Mouse (Mus musculus): Measurements from ENCODE around the gene Gm49358. TPM values are rescaled to one million over a fixed set of nuclear protein-coding genes. Genes with fewer than 3 reads are reported as not detected.

Gm49358 gene
- polyA plus RNA-seq, 1 experiment from 2014 or later = not detected

DNA sequence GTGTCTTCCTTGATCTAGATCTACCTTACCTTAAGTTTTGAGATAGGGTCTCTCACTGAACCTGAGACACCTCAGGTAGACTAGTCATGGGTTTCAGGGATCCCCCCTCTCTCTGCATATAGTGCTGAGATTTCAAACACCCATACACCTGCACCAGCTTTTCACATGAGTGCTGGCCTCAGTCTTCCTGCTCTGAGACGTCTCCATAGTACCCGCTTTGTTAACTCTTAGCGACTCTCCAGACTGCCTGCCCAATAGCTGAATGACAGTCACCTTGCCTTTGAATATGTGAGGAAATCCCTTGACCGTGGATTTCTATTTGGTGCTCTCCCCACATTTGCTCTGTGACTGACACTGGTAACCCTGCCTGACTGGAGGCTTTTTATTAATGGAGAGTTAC, 30.4 kb downstream of the Gm49358 start:
- H3K9me3 ChIP-seq (replicated peaks) = no peaks in the 10 kb centered on the region
- H3K4me3 ChIP-seq = no peak overlapping the region
- no peaks in the 10 kb centered on the region for H3K27me3 ChIP-seq
- 90% methylated on average over 4 of the region's 4 CpGs for WGBS
- no peak overlapping the region for H3K9ac ChIP-seq
- no peak overlapping the region for H3K27ac ChIP-seq
- H3K4me1 ChIP-seq = no peaks in the 10 kb centered on the region
- H3K36me3 ChIP-seq (ENCODE audit: poor library complexity, severe bottlenecking) = no peaks in the 10 kb centered on the region
- no peak overlapping the region for H3K4me2 ChIP-seq
- no peak for ATAC-seq

DNA sequence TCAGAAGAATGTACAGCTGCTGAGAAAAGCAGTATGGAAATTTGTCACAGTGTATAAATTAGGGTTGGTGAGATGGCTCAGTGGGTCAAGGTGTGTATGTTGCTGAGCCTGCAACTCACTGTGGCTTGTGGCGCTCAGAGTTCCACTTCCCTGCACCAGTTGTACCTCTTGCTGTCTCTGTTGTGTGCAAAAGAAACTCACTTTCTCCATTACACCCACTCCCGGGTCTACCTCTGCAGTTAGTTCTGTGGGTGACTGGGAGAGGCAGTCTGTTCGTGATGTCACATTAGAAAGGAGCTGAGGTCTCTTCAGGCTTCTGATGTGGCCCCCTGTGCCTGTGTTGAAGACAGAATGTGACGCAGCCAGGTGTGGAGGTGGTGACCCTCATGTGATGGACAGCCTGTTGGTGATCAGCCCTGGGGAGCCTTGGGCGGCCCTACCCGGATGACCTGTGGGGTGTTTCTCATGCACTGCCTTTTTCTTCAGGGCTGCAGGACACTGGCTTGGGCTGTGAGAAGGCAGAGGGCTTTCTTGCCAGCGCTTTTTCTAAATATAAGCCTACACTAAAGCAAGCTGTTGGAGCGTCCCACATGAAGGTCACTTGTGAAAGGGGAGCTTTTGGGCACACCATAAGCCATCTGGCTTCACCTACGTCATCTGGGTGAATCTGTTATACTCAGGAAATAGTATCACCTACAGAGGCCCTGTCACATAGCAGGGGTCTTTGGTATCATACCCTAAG, 31.2 kb downstream of the Gm49358 start:
- no peaks in the 10 kb centered on the region for H3K36me3 ChIP-seq (ENCODE audit: poor library complexity, severe bottlenecking)
- 95% methylated on average over 9 of the region's 9 CpGs for WGBS
- H3K27ac ChIP-seq = no peak overlapping the region
- no peak overlapping the region for H3K4me3 ChIP-seq
- H3K27me3 ChIP-seq = no peaks in the 10 kb centered on the region
- no peak for ATAC-seq
- H3K9ac ChIP-seq = 0 out of 2 replicates have a peak overlapping the region, but pooled peaks have one; percentile 16
- no peaks in the 10 kb centered on the region for H3K9me3 ChIP-seq (replicated peaks)
- H3K4me1 ChIP-seq = no peaks in the 10 kb centered on the region
- no peak overlapping the region for H3K4me2 ChIP-seq

DNA sequence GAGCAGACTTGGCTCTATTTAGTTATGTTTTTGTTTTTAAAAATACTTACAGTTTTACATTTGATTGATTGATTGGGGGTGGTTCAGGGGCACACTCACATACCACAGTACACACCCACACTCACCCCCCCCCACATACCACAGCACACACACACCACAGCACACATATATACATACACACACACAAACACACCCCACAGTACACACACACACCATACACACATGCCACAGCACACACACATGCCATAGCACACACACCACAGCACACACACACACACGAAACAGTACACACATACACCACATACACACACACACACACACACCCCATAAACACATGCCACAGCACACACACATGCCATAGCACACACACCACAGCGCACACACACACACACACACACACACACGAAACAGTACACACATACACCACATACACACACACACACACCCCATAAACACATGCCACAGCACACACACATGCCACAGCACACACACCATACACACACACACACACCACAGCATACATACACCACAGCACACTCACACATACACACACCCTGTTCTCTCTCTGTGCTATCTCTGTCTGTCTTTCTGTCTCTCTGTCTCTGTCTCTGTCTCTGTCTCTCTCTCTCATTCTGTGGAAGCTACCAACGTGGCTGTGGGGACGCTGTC, 32.4 kb downstream of the Gm49358 start:
- ATAC-seq = no peak

DNA sequence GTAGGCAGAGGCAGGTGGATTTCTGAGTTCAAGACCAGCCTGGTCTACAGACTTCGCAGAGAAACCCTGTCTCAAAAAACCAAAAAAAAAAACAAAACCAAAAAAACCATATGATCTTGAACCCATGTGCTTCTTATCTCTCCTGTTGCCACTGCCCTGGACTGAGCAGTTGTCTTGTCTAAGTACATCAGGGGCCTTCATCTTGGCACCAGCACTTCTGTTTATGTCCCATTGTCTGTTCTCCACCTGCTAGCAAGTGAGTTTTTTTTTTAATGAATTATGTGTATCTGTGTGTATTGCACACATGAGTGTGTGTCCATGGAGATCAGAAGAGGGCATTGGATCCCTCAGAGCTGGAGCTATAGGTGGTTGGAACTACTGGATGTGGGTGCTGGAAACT, 43.6 kb downstream of the Gm49358 start:
- ATAC-seq = no peak
- Histone ChIP-seq H3K4me1 (peaks cover 10% of the 10 kb centered on the region), H3K36me3 (ENCODE audit: poor library complexity, severe bottlenecking) (no peaks in the 10 kb centered on the region), H3K27me3 (no peaks in the 10 kb centered on the region), H3K27ac (no peak overlapping the region), H3K4me2 (no peak overlapping the region), H3K9ac (no peak overlapping the region), H3K4me3 (no peak overlapping the region), H3K9me3 (replicated peaks) (no peaks in the 10 kb centered on the region)
- 95% methylated on average over 1 of the region's 1 CpGs for WGBS

More for the DNA sequence above, 32.4 kb downstream of the Gm49358 start:
- no peaks in the 10 kb centered on the region for H3K9me3 ChIP-seq (replicated peaks)
- H3K27ac ChIP-seq = no peak overlapping the region
- H3K4me3 ChIP-seq = no peak overlapping the region
- H3K36me3 ChIP-seq (ENCODE audit: poor library complexity, severe bottlenecking) = no peaks in the 10 kb centered on the region
- 93% methylated on average over 5 of the region's 5 CpGs for WGBS
- H3K4me1 ChIP-seq = no peaks in the 10 kb centered on the region
- H3K4me2 ChIP-seq = no peak overlapping the region
- no peaks in the 10 kb centered on the region for H3K27me3 ChIP-seq
- H3K9ac ChIP-seq = no peak overlapping the region

DNA sequence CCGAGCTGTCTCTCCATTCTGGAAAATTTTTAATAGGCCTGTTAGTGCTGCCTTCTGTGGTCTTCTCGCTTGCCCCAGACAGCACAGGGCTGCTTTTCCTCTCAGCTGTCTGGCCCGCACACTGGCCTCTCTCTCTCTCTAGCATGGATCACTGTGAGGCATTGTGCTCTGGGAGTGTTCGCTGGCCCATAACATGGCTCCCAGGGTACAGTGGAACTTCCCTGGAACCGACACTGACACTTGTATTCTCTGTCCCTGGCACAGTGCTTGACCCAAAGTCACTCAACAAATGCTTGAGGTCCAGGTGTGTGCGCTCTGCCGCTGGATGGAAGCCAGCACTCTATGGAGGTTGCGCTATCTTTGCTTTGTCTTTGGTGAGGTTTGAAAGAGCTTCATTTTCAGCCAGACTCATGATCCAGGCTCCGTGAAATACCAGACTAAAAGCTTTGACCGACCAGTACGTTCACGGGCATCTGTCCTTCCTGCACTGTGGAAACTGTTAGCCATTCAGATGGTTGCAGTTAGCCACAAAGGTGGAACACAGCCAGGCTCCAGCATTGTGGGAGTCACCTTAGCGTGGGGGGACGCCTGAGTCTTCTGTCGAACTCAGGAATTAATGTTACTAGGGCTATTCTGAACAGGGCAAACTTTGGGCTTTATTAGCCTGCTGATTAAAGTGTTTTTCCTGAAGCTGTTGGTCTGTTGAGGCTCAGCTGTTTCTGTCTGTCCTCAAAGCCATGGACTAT, 44.4 kb downstream of the Gm49358 start:
- Histone ChIP-seq H3K9ac (no peak overlapping the region), H3K9me3 (replicated peaks) (no peaks in the 10 kb centered on the region), H3K4me2 (no peak overlapping the region), H3K4me3 (no peak overlapping the region), H3K4me1 (peaks cover 10% of the 10 kb centered on the region), H3K36me3 (ENCODE audit: poor library complexity, severe bottlenecking) (no peaks in the 10 kb centered on the region), H3K27me3 (no peaks in the 10 kb centered on the region), H3K27ac (no peak overlapping the region; the same call in 1 of the 2 replicates)
- 70% methylated on average over 15 of the region's 15 CpGs for WGBS
- no peak for ATAC-seq

DNA sequence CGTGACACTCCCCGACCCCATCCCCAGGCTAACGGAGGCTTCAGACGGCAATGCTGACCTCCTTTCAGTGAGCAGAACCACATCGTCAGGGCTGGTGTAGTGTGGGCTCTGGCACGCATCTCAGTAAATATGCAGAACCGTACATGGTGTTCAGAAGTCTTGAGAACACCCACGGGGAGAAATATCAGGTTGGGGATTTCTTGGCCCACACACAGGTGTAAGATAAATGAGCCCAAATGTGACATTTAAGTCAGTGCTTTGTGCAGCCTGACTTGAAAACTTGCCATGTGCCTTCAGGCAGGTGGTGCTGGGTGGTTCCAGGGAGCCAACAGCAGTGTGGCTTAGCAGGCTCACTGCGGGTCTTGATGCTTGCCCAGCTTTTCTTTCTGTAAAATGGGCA, 46.2 kb downstream of the Gm49358 start:
- WGBS = 86% methylated on average over 9 of the region's 9 CpGs

DNA sequence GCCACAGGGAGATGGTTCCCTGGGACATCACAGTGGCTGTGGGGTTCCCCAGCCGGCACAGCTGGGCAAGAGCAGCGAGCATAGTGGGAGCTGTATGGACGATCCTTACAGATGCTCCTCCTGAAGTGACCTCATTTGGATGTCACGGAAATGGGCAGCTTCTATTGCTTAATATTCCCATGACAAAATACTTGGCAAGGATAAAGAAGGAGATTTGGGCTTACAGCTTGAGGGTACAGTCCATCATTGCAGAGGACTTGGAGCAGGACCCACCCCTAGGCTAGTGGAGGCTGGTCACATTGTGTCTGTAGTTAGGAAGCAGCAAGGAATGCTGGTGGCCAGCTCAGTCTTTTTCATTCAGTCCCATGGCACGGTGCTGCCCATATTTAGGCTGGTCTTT, 46.8 kb downstream of the Gm49358 start:
- Histone ChIP-seq H3K9ac (no peak overlapping the region), H3K4me3 (no peak overlapping the region), H3K4me2 (no peak overlapping the region), H3K27me3 (no peaks in the 10 kb centered on the region), H3K27ac (no peak overlapping the region), H3K36me3 (ENCODE audit: poor library complexity, severe bottlenecking) (no peaks in the 10 kb centered on the region), H3K4me1 (peaks cover 10% of the 10 kb centered on the region), H3K9me3 (replicated peaks) (no peaks in the 10 kb centered on the region)
- WGBS = 97% methylated on average over 5 of the region's 5 CpGs
- ATAC-seq = no peak

More for the DNA sequence above, 46.2 kb downstream of the Gm49358 start:
- Histone ChIP-seq H3K4me1 (peaks cover 10% of the 10 kb centered on the region), H3K9me3 (replicated peaks) (no peaks in the 10 kb centered on the region), H3K27me3 (no peaks in the 10 kb centered on the region), H3K36me3 (ENCODE audit: poor library complexity, severe bottlenecking) (no peaks in the 10 kb centered on the region), H3K9ac (no peak overlapping the region), H3K27ac (no peak overlapping the region), H3K4me3 (no peak overlapping the region), H3K4me2 (no peak overlapping the region)
- no peak for ATAC-seq

DNA sequence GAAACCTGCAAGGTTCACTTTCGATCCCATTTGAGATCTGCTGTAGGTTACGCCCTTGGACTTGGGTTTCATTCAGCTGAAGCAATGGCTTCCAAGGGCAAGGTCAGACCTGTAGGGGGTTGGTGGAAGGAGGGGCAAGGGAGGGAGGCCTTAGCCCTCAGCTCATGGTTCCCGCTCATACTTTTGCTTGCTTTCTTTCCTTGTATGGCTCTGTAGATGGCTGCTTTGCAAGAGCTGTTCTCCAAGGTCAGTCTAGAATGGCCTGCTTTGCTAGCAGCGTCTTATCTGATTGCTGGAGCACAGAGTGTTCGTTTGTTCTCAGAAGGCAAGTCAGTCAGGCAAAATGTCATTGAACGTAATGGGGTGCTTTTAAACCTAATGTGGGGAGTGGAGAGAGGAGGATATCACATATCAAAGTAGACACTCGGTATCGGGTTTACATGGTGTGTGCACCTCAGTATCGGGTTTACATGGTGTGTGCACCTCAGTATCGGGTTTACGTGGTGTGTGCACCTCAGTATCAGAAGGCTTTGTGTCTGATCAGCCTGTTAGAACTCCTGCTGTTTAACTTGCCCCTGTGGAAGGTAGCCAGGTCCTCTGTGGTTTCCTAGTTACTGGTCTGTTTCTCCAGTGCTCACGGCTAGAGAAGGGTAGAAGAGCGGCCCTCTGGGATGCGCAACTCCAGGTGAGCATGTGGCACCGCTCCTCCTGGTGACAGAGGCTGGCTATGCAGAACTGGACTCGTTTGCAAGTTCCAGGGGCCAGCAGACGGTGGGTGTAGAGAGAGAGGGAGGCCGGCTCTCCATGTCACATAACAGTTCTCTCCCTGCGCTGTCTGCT, 50.7 kb downstream of the Gm49358 start:
- Histone ChIP-seq H3K9me3 (replicated peaks) (no peaks in the 10 kb centered on the region), H3K9ac (no peak overlapping the region), H3K36me3 (ENCODE audit: poor library complexity, severe bottlenecking) (no peaks in the 10 kb centered on the region), H3K4me2 (no peak overlapping the region), H3K4me1 (peaks cover 4% of the 10 kb centered on the region), H3K27ac (no peak overlapping the region), H3K27me3 (no peaks in the 10 kb centered on the region), H3K4me3 (no peak overlapping the region)
- WGBS = 86% methylated on average over 19 of the region's 19 CpGs
- ATAC-seq = no peak

DNA sequence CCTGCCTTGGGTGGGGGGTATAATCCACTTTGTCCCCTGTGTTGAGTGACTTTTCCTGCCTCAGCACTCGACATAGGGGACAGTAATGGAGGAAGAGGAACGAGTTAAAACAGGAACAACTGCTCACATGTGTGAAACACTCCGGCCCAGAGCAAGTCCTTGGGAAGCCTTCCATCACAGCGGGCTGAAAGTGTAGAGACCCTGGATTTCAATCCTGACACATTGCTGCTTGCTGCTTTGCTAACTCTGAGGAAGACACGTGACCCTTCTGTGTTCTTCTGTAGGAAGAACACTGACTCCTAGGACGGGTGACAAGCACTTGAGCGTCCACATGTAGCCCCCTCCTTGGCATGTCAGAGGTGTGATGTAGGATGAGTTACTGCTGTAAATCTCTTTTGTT, 51.4 kb downstream of the Gm49358 start:
- H3K4me2 ChIP-seq = no peak overlapping the region
- no peak overlapping the region for H3K4me3 ChIP-seq
- H3K27me3 ChIP-seq = no peaks in the 10 kb centered on the region
- no peaks in the 10 kb centered on the region for H3K36me3 ChIP-seq (ENCODE audit: poor library complexity, severe bottlenecking)
- H3K9me3 ChIP-seq (replicated peaks) = no peaks in the 10 kb centered on the region
- H3K4me1 ChIP-seq = peaks cover 10% of the 10 kb centered on the region
- ATAC-seq = no peak
- 86% methylated on average over 7 of the region's 7 CpGs for WGBS
- H3K9ac ChIP-seq = no peak overlapping the region
- H3K27ac ChIP-seq = no peak overlapping the region

DNA sequence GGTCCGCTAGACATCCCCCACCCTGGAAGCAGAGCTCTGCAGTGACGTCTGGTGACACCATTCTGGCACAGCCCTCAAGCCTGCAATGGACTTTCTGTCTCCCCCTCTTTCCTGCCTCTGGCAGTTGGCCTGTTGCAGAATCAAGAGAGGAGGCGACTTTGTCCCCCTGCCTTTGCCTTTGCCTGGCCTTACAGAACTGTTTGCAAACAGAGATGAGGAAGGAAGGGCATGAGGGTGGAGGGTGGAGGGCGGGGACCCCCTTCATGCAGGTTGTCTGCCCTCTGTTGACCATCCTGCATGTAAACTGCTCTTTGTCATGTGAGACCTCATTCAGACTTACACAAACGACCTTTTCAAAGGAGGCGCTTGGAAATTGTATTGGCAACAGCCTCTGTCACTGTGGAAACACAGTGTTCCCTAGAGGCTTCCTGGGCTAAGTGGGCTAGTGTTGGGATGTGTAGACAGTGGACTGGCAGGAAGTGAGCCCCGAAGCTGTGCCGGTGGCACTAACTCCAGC, 55.9 kb downstream of the Gm49358 start:
- WGBS = 25% methylated on average over 8 of the region's 8 CpGs
- H3K9me3 ChIP-seq (replicated peaks) = no peaks in the 10 kb centered on the region
- H3K4me1 ChIP-seq = peaks cover 16% of the 10 kb centered on the region
- 0 out of 2 replicates have a peak, but pooled peaks cover 9% of the 10 kb centered on the region for H3K36me3 ChIP-seq (ENCODE audit: poor library complexity, severe bottlenecking)
- H3K9ac ChIP-seq = no peak overlapping the region
- H3K27me3 ChIP-seq = no peaks in the 10 kb centered on the region
- no peak overlapping the region for H3K4me3 ChIP-seq
- ATAC-seq = peak; percentile 69
- H3K4me2 ChIP-seq = no peak overlapping the region
- H3K27ac ChIP-seq = peak overlapping the region; percentile 0

DNA sequence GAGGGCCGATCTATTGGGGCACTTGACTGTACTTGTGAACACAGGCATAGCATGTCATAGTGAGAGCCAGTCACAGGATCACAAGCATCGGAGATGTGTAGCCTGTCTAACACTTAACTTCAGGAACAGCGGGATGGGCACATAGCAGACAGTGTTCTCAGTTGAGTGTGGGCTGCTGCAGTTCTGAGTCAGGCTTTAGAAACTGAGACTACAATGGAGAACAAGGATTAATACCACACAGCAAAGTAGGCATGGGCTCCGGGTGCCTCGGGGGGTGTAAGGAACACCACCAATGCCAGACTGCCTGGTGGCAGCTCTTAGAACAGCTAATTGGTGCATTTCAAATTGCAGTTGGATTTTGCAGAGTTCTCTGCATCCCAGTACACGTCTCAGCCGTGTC, 57.2 kb downstream of the Gm49358 start:
- Histone ChIP-seq H3K9me3 (replicated peaks) (no peaks in the 10 kb centered on the region), H3K9ac (no peak overlapping the region), H3K27me3 (no peaks in the 10 kb centered on the region), H3K4me1 (peaks cover 21% of the 10 kb centered on the region), H3K36me3 (ENCODE audit: poor library complexity, severe bottlenecking) (peaks cover 15% of the 10 kb centered on the region; the same call in 1 of the 2 replicates), H3K4me3 (no peak overlapping the region), H3K4me2 (no peak overlapping the region), H3K27ac (no peak overlapping the region)
- 92% methylated on average over 7 of the region's 7 CpGs for WGBS
- ATAC-seq = no peak
